Mouse (Mus musculus): ENCODE measurements around the gene Zcchc14.

- TF ChIP-seq POLR2A (IDR thresholded peaks at IDR 0.05; ENCODE audit: low read depth, low read length) = no peak
- no peak for TF ChIP-seq UBTF (IDR thresholded peaks at IDR 0.05; ENCODE audit: low read depth, low read length)
- TF ChIP-seq TCF12 (IDR thresholded peaks at IDR 0.05; ENCODE audit: low read depth, low read length) = no peak
- no peak for TF ChIP-seq PAX5 (IDR thresholded peaks at IDR 0.05; ENCODE audit: low read length)
- no peak for TF ChIP-seq MEF2A (IDR thresholded peaks at IDR 0.05; ENCODE audit: borderline replicate concordance, low read depth, low read length)
- TF ChIP-seq CTCF (conservative IDR thresholded peaks at IDR 0.05 in 1 of 2, IDR thresholded peaks at IDR 0.05 in 1 of 2; ENCODE audit: low read depth in 2 of 2, low read length in 2 of 2) = no peak
- no peak for TF ChIP-seq IRF4 (IDR thresholded peaks at IDR 0.05; ENCODE audit: low read depth, low read length)
- TF ChIP-seq USF1 (IDR thresholded peaks at IDR 0.05; ENCODE audit: low read depth, low read length) = no peak
- no peak for TF ChIP-seq RCOR1 (conservative IDR thresholded peaks at IDR 0.05; ENCODE audit: low read depth, low read length)
- TF ChIP-seq GABPA (IDR thresholded peaks at IDR 0.05; ENCODE audit: insufficient replicate concordance, low read depth, low read length) = no peak
- no peak for TF ChIP-seq ZKSCAN1 (IDR thresholded peaks at IDR 0.05; ENCODE audit: borderline replicate concordance, low read depth, low read length)
These were observed 84.4 kb downstream of the Zcchc14 start for GRCm38 (mm10) chr8:121568321-121568720.

All from CH12.LX (cell line).